Mouse (Mus musculus) thymus, adult 2 months (tissue): ENCODE data around the gene Thbs4. TPM values are rescaled to one million over a fixed set of nuclear protein-coding genes. Genes with fewer than 3 reads are reported as not detected.

Source experiments
- DNase-seq: peaks from one replicate; pipeline ENCODE4 v3.0.0; 2021
- H3K27ac ChIP-seq: fragments of 200-500 bp; 2 replicates; pipeline ENCODE4 v1.5.1; 2012; ENCODE audit warnings: low read length, control low read depth; ENCODE audit not compliant: control insufficient read depth, insufficient read depth
- H3K27me3 ChIP-seq: fragments of 200-500 bp; 2 replicates; pipeline ENCODE4 v1.6.1; 2012; ENCODE audit warnings: mild to moderate bottlenecking, low read length, moderate library complexity, mixed read lengths; ENCODE audit not compliant: control insufficient read depth, insufficient read depth
- H3K36me3 ChIP-seq: fragments of 200-500 bp; 2 replicates; pipeline ENCODE4 v1.6.1; 2012; ENCODE audit warnings: mild to moderate bottlenecking, low read length, moderate library complexity; ENCODE audit not compliant: control insufficient read depth, insufficient read depth
- H3K4me1 ChIP-seq: fragments of 200-500 bp; replicated peaks from 2 replicates; pipeline ENCODE4 v1.6.1; 2012; ENCODE audit warnings: low read length; ENCODE audit not compliant: control insufficient read depth, insufficient read depth
- H3K4me3 ChIP-seq: fragments of 200-500 bp; 2 replicates; pipeline ENCODE4 v1.5.1; 2012; ENCODE audit warnings: mild to moderate bottlenecking, low read length, control low read depth, moderate library complexity; ENCODE audit not compliant: control insufficient read depth, insufficient read depth
- CTCF ChIP-seq: fragments of 200-500 bp; IDR thresholded peaks from 2 replicates; pipeline ENCODE4 v1.5.1; 2012; ENCODE audit warnings: mild to moderate bottlenecking, control low read depth, low read length, moderate library complexity, borderline replicate concordance; ENCODE audit not compliant: control insufficient read depth, poor library complexity, insufficient read depth; ENCODE audit errors: extremely low read depth
- POLR2A ChIP-seq: fragments of 200-500 bp; IDR thresholded peaks from 2 replicates; pipeline ENCODE4 v1.6.1; 2012; ENCODE audit warnings: mild to moderate bottlenecking, low read length, control low read depth, moderate library complexity; ENCODE audit not compliant: control insufficient read depth, poor library complexity, insufficient read depth; ENCODE audit errors: extremely low read depth
- WGBS: fragments of 180-500 bp; shearing (Covaris S2); methylation state at CpG from one replicate; pipeline ENCODE4 v1.1.7; 2018; 5-methylcytosine and 5-hydroxymethylcytosine counted together
- polyA plus RNA-seq: library from polyadenylated mRNA; depleted of rRNA; stranded (reverse); fragments of >200 nt; gene quantifications from 2 replicates; pipeline ENCODE4 v1.2.3, GENCODE M21; 2012; rRNA removed

Gene Thbs4
- polyA plus RNA-seq, 1 experiment = 3.4 TPM

DNA sequence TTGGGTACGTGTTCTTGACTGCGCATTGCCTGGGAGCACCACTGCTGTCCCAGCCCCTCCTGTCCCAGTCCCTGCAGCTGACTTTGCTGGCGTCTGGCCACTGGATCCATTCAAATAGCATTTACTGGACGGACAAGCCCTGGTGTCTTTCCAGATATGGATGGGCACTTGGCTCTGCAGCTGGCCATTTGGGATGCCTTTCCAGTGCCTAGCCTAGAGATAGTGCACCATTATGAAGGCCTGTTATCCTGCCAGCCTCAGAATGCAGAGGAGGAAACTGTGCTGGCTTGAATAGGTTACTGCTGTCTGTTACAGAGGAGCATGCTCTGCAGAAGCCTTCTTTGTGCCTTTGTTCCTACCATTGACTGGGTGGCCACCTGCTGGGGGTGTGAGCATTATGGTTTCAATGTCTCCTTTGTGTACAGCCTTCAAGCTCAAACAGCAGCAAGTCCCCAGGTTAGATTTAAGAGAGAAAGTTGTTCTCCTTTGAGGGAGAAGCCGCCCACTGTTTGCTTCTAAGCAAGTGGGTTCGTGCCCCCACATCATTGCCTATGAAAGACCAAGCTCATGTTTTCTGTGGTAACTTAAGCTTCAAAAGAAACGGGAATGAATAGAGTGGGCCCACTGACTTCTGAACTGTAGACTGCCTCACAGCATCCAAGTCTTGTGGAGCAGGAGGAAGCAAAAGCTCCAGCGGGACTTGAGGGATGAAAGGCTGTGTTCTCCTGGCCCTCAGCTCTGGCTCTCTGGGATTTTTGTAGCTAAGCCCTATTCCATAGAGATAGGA, 91.2 kb downstream of the Thbs4 start:
- TF ChIP-seq CTCF = no peak
- TF ChIP-seq POLR2A = no peak
- Histone ChIP-seq H3K4me1 (peaks cover 9% of the 10 kb centered on the region), H3K27me3 (no peaks in the 10 kb centered on the region), H3K4me3 (no peak overlapping the region), H3K27ac (peak overlapping the region; percentile 34; the same call in 1 of the 2 replicates), H3K36me3 (peaks cover 24% of the 10 kb centered on the region)
- peak; percentile 66 for DNase-seq
- 65% methylated on average over 8 of the region's 8 CpGs for WGBS

DNA sequence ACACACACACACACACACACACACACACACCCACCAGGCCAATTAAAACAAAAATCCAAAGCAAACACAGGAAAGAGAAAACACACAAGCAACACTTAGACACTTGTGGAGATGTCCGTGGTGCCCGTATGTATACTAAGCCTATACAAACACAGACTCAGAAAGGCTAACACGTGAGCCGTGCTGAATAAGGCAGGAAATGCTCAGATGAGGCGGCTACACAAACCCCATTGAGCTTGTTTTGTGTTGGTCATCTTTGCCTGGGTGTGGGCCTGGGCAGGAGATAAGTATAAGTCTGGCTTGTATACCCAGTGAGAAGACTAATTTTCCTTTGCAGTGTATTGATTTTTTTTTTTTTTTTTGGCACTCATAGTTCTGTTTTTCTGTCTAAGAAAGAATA, 92.6 kb downstream of the Thbs4 start:
- Histone ChIP-seq H3K4me3 (no peak overlapping the region), H3K27ac (no peak overlapping the region), H3K4me1 (peaks cover 9% of the 10 kb centered on the region), H3K27me3 (no peaks in the 10 kb centered on the region), H3K36me3 (peaks cover 15% of the 10 kb centered on the region; the same call in 1 of the 2 replicates)
- WGBS = 96% methylated on average over 5 of the region's 5 CpGs
- DNase-seq = no peak
- no peak for TF ChIP-seq CTCF

Other genes starting within 250 kb of the Thbs4 start
- gene Spz1, start 218.6 kb downstream of the Thbs4 start, polyA plus RNA-seq = 0.15 and 0.22 TPM in 2 replicates
- gene Serinc5, start 183.7 kb downstream of the Thbs4 start, polyA plus RNA-seq = 108 and 109 TPM in 2 replicates
- 5.4 and 5.7 TPM in 2 replicates for gene Mtx3, start 49.9 kb upstream of the Thbs4 start, polyA plus RNA-seq